Mouse (Mus musculus): Measurements from ENCODE around the gene Mylk3. TPM values are rescaled to one million over a fixed set of nuclear protein-coding genes. Genes with fewer than 3 reads are reported as not detected.

The Mylk3 gene
- 1 to 10 TPM in 1 of 2 experiments, under 1 TPM in 1; 0.13 to 1.1 TPM for total RNA-seq (2021)
- long read RNA-seq, experiment 1, partial matches to known transcripts: 0 of 1 reads
- long read RNA-seq, experiment 1, other reads (novel, unspliced or antisense): 1 of 1 reads
- long read RNA-seq, experiment 2: 0 reads

DNA sequence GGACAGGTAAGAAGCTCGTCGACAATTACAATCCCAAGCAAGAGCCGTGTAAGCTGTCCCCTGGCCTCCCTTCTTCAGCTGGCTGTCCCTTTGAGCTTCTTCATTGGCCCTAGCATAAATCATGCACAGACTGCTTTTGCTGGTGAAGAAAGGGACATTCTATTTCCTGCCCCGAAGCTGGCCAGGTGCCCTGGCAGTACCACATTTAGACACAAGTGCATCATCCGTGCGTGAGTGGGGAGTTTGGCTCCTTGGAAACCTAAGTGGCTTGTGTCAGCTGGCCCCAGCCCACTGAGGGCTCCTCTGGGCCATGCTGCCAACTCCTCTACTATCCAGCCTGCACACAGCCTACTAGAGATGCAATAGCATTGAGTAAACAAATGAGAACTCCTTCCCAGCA lies at the start of gene Mylk3:
Gene Mylk3 (minus strand): TSS at position 141 of the 400 bp plus-strand sequence.
- peak; percentile 17 for DNase-seq

DNA sequence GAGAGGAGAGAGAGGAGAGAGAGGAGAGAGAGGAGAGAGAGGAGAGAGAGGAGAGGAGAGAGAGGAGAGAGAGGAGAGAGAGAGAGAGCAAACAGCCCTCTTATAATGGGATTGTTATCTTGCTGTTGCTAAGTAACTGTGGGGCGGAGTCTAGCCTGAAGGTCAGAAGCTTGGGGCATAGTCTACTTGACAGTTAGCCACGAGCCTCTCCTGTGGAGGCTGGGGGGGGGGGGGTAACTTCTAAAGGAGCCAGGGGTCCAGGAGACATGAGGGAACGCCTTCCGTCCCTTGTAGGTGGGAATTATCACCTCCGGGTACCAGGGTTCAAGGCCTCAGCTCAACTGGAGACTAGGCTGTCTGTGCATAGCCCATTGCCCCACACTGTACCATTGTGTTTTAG lies 49.6 kb upstream of the Mylk3 start:
- no peak for DNase-seq

DNA sequence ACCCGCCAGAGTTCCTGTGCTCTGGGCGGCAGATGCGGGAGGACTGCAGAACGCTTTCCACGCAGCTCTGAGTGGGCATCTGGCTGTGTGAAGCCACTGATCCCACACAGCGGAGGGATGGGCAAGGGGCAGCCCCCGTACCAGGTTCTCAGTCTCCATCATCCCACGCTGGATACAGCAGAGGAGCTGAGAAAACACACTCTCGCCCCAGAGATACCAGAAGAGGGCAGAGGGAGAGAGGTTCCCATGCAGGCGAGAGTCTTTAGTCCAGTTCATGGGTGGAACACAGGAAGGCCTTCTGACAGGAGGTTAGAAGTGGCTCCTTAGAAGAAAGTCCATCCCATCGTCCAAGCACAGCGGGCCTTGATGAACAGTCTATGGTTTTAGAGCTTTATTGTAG lies 48.7 kb upstream of the Mylk3 start:
- no peak for DNase-seq

DNA sequence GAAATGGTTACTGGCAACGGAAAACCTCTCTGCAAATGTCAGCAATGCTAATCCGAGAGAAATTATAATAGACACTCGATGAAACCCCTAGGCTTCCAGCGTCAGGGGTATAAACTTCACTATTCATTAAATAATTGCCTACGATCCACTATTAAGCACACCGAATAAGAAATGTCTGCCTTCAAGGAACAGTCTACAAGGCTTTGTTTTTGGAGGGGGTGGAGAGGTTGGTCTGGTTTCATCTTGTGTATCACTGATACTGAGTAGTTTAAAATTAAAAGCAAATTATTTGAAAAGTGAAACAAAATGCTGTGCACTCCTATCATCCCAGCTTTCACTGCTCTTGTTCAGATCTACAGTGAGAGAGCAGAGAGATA lies 46.9 kb upstream of the Mylk3 start:
- no peak for DNase-seq

DNA sequence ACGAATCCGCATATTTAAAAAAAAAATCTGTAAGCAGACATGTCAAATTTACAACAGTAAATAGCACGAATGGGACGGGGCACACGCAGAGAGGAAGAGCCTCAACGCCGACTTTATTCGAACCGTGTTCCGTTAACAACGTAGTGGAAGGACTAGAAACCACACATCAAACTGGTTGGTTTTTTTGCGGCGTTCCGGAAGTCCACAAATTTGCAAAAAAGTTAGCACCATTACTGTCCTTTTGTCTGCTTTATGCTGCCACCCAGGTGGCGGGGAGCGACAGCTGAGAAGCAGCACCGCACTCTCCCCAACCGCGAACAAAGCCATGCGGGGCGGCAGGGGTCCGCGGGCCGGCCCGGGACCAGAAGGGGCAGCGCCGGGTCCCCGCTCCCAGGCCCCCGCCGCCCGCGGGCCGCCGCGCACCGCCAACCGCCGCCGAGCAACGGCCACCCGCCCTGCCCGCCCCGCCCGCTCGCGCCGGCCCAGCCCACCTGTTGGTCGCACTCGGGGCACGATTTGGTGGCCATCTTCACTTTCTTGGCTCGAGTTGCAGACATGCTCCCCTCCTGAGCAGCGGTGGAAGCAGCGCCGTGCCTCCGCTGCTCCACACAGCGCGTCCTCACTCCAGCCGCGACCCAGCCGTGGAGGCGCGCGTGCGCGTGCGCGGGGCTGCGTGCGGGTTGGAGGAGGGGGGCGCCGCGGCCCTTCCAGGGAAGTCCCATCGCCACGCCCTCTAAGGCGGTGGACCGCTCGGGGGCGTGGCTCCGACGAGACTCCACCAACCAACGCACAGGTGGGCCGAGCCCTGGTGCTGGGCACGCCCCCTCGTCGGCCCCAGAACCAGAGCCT lies 46.2 kb upstream of the Mylk3 start, which contains the start of gene 4921524J17Rik:
Gene 4921524J17Rik (minus strand): TSS at position 666 of the 849 bp plus-strand sequence.
- peak; percentile 97 for DNase-seq

DNA sequence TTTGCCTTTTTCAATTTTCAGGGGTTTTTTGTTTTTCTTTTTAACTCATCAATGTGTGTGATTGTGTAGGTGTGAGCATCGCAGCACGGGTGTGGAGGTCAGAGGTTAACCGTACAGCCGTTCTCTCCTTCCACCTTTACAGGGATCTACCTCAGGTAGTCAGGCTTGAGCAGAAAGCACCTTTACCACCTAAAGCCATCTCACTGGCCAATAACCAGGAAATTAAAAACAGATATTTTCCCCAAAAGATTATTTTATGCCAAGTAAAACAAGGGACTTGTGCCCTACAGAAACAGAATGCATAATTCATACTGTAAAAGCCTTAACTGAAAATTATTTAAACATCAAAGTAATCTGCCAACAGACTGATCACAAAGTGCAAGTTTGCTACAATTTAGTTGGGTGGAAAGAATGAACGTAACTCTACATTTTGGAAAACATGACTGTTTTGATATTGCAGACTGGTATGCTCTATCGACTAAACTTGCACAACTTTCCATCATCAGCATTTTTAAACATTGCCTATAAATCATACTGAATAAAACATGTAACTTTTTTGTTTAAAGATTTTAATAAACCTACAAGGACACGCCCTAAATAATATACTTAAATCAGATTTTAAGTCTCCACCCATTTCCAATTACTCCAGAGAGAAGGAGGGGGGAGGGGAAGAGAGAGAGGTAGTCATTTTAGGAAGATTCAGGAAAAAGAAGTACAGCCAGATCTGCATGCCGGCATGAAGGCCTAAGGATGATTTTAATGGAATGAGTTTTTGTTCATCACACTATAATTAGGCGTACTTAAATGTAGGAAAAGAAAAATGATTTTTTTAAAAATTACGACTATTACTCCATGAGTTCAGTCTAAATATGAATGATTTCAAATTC lies 45.4 kb upstream of the Mylk3 start:
- DNase-seq: no peak

DNA sequence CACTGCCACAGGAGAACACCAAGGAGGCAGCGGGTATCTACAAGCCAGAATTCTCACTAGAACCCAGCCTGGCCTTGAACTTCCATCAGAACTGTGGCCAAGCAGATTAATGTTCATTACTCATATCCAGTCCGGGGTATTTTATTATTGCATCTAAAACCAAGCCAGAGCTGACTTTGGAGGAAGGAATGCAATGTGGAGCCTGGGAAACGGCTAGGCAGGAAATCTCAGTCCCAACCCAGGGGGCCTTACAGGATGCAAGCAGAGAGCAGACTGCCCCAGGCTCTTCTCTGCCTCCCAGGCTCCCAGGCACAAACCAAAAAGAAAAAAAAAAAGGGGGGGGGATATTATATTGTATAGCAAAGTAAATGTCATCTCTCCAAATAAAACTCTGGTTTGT lies 44.7 kb upstream of the Mylk3 start:
- peak; percentile 17 for DNase-seq

DNA sequence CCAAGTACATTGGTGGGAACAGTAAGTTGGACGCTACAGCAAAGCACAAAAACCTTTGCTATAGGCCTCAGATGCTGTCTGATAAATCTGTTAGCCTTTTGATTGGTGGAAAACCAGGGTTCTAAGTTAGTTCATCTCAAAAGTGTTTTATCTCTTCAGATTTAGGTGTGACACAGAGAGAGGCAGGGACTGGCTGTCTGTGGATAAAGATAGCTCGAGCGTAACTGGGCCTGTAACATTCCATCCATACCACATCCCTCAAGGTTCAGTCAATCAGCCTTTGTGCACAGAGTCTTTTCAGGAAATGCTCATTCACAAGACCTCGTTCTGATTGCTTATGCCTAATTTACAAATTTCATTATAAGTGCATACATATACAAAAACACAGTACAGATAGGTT lies 43.1 kb upstream of the Mylk3 start:
- DNase-seq: no peak

DNA sequence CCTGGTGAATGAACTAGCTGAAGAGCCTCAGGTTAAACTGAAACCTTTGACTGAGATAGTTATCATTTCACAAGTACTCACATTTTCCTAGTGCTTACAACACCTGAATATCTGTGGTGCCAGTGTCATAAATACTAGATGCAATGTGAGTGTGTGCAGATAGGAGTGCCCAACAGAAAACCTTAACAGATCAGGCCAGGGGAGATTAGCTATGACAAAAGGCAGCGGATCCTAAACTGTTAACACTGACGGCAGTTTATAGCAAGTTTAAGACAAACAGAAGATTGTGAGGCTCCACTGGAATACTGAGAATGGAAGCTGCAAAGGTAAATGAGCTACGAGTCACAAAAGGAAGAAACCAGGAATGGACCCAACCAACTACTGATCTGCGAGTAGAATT lies 40.9 kb upstream of the Mylk3 start:
- no peak for DNase-seq

DNA sequence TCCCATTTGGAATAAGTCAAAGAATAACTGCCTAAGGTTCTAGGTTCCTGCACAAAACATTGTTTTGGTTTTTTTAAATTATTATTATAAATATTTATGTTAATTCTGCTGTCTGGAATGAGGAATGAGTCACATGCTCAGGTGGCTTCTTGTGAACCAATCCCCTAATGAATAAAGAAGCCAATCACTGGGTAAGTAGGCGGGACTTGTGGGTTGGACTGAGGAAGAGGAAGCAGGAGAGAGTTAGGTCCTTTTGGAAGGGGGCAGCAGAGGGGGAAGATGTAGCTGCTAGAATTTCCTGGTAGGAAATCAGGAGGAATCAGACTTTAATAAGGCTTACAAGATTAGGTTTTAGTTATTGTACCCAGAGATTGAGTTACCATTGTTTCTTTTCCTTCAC lies 35.2 kb upstream of the Mylk3 start:
- no peak for DNase-seq

DNA sequence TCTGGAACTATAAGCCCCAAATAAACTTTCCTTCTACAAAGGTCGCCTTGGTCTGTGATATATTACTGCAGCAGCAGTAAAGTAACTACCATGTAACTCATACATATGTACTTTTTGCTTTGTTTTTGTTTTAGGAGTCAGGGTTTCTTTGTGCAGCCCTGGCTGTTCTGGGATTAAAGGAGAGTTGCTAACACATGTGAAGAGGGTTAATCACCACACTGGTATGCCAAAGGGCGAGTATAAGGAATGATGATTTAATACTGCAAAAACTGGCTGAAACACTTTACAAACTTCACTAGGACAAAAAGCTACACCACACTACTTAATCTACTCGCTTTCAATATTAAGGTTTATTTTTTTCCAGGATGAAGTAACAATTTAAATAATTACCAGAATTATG lies 22.4 kb upstream of the Mylk3 start:
- no peak for DNase-seq

DNA sequence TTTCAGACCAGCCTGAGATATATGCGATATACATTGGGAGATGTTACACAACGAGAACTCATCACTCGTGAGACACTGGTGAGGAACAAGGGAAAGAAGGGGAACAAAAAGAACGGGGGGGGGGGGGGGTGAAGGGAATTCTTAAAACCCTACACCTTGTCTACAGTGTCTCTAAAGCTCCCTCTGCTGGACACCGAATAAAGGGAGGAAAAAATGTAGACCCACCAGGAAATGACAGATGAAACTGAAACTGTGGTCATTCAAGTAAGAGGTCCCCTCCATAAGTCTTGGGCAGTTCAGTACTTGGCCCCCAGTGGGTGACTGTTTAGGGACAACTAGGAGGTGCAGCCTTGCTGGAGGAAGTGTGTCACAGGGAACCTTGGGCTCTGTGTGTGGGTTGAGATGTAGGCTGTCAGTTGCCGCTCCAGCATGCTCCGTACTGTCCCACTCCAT lies 21.9 kb upstream of the Mylk3 start:
- DNase-seq: no peak

DNA sequence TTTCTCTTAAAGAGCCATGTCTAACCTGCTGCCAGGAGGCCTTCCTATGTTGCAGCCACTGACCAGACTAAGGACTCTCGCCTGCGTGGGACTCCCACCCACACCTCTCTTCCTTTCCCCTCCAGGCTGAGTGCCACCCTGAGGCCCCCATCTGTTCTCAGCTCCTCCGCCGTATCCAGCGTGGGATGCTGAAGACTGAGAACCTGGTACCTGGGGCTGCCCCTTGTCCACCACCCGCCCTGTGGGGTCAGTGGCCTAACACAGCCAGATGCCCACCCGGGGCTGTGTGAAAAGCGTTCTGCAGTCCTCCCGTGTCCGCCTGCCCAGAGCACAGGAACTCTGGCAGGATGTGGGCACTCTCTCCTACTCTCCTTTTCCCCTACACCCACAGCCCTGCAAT lies 19.8 kb upstream of the Mylk3 start:
- DNase-seq: no peak

DNA sequence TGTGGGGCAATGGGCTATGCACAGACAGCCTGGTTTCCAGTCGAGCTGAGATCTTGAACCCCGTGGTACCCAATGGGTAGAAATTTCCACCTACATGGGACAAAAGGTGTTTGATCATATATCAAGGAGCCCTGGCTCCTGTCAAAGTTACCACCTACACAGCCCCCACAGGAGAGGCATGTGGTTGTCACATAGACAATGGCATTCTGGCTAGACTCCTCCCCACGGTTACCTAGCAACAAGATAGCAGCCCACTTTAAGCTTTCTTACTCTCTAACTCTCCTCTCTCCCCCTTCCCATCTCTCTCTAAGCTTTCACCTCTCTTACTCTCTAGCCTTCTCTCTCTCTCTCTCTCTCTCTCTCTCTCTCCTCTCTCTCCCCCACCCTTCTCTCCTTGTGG lies 19.3 kb upstream of the Mylk3 start:
- DNase-seq: no peak

DNA sequence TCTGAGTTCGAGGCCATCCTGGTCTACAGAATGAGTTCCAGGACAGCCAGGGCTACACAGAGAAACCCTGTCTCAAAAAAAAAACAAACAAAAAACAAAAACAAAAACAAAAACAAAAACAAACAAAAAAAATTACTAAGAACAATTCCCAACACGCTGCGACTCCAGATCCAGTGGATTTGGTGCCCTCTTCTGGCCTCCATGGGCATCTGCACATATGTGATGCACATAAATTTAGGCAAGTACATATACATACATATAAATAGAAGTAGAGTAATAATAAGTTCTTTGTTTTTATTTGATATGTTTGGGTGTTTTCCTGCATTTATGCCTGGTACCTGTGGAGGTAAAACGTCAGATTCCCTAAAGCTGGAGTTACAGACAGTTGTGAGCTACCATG lies 12.4 kb upstream of the Mylk3 start:
- no peak for DNase-seq

DNA sequence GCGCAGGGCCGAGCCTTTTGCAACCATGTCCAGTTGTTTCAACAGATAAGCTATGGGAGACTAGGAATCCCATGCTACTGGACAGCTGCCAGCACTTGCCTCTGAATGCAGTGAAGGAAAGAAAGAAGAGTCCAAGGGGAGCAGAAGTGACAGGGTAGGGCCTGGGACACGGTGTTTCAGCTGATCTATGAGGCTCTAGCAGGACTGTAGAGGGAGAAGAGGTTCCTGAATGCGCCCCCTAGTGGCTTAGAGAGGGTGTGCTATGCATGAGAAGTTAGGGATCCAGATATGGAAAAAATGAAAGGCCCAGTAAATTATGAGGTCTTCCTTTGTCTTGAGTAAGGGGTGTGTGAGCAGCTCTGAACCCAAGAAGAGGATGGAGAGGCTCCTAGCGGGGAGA lies 11.4 kb upstream of the Mylk3 start:
- no peak for DNase-seq

DNA sequence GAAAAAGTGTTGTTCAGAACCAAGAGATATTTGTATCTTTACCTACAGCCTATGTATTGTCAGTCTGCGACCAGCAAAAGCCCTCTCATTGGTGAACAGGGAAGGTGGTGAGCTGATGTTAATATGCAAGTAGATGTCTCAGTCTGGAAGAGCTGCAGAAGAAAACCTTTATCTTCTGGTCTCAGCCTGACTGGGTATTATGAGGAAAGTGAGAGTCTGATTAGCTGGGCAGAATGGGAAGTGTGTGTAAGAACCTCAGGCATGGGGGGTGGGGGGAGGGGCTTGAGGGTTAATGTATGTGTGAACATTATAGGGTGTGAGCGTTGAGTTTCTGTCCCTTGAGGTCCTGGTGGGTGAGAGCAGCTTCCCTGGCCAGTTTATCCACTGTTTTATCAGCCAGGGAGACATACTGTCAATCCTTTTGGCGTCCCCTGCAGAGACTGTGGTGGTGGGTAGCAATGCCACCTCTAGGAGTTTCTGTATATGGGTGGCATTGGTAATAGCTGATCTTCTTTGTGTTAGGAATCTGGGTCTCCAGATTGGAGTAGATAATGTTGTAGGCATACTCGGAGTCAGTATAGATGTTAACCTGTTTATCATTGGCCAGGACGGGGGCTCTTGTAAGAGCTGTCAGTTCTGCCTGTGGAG lies 10.4 kb upstream of the Mylk3 start:
- DNase-seq: no peak

DNA sequence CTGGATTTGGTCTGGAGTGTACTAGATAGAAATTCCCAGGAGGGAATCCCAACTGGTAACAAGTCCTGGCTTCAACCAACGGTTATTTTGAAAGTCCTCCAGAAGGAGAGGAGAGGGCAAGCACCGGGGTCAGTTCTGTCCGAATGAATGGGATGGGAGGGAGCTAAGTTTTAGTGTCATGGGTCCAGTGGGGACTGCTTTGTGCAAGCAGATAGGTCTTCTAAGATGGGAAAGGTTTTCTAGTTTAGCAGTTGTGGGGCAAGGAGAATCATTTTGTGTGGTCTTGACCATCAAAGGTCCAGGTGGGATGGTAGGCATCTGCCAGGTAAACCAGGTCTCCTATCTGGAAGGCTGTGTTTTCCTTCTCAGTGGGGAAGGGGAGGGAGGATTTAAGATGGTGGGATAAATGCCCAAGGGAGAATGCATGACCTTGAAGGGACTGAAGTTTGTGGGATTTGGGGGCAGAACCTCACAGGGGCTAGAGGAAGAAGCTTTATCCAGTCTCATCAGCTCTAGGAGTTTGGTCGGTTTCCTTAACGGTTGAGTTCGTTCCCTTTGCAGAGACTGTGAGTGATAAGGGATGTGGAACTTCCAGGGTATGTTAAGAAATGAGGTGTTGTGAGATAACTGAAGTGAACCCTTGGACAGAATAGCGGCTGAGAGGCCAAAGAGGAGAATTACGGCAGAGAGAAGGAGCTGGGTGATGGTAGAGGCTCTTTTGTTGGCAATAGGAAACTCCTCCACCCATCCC lies 9.7 kb upstream of the Mylk3 start:
- no peak for DNase-seq

DNA sequence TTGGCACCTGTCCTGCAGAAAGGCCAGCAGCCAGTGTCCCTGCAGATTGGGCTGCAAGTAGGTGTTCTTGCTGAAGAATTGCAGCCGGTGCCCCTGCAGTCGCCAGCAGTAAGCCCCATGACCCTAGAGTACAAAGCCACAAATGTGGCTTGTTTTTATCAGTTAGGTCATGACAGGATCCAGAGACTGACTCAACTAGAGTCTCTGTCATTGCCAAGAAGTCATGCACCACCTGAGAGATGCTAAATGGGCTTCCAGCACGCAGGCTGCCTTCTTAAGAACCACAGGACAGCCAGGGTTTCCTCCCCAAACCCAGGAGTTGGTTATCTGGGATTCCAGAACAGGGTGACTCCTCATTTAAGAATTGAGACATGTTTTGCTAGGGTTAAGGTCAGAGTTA lies 8.9 kb upstream of the Mylk3 start:
- no peak for DNase-seq

DNA sequence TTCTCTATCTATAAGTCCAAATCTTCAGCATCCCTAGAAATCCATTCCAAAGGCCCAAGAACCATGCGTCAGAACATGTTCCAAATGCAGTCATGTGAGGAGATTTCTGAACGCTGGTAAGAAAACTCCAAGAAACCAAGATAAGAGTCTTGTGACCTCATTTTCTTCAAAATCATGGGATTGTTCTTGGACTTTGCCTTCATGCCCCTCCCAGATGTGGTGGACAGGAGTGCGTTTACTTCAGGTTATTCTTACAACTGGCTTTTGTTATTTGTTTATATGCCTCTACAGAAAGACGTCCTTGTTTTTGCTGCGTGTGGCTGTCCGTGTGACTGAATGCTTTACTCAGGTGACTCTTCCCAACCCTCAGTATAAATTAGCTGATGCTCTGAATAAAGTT lies 7.1 kb upstream of the Mylk3 start:
- no peak for DNase-seq

DNA sequence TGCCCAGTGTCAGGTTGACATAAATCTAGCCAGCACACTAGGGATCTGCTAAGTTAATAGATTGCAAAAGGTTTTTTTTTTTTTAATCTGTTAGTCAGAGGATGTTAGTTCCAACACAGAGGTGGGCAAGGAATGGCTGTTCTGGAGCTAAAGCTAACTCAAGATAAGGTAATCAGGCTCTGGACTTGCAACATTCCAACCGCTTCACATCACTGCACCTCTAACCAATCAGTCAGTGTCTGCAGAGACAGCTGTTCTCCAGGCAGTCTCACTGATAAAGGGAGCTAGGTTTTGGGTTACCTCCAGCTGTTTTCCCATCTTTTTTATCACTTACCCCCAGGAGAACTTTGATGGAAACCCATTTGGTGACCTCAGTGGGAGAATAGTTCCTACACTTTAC lies 5.3 kb upstream of the Mylk3 start:
- DNase-seq: no peak

DNA sequence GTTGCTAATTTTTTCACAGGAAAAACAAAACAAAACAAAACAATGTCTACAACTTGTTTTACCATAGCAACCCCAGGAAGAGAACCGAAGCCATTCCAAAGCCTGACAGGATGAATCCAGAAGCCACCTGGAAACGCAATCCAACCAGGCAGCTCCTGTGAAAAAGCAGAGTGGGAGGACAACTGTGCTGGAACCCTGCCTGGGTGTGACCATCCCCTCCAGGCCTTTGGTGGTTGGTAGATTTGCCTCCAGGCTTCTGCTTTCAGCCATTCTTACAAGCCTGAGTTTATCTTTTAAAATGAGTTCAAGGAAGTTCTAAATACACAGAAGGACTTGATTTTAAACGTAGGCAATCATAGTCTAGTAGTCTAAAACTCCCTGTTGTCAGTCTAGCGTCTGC lies 4.2 kb downstream of the Mylk3 start:
- no peak for DNase-seq

Measured in gastrocnemius, postnatal 25 days (tissue).